Mouse (Mus musculus): ENCODE measurements at regions not wholly inside any gene's neighbourhood (a gene's known extent, or its start where the extent isn't known, plus 50 kb on each side); places are given as distances from the start of the nearest gene placed in this dataset.

DNA sequence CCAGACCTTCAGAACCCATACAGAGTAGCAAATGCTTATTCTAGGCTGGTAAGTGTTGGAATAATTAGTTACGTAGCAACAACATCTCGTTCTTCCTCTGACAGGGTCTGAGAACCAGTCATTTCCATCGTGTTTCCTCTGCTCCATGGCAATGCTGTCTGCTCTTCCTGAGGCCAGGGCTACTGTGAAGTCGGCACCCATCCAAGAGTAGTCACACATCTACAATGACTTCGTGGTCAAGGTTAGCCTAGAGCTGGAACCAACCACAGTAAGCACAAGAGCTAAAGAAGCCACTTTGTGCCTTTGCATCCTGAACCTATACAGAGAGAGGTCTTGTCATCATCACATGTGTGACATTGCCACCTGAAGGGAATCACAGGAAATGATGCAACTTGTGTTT lies 124.1 kb upstream of the Rad23b start:
- TF ChIP-seq CTCF (IDR thresholded peaks at IDR 0.05; ENCODE audit: low read depth) (no peak), EP300 (IDR thresholded peaks at IDR 0.05; ENCODE audit: low read depth) (no peak)

Measured in liver, postnatal 0 days (tissue).